Mouse (Mus musculus) kidney, adult 2 months (tissue): ENCODE data around the gene Rpl9.

Experiments used
- CTCF ChIP-seq: fragments of 200-500 bp; conservative IDR thresholded peaks from 2 replicates; pipeline ENCODE4 v1.5.1; 2011; ENCODE audit warnings: low read depth, mild to moderate bottlenecking, control low read depth, low read length, moderate library complexity, mixed read lengths; ENCODE audit not compliant: insufficient read depth, insufficient read length
- POLR2A ChIP-seq: fragments of 200-500 bp; IDR thresholded peaks from one replicate; pipeline ENCODE4 v1.6.1; 2011; ENCODE audit warnings: low read depth, low read length, control low read depth

DNA sequence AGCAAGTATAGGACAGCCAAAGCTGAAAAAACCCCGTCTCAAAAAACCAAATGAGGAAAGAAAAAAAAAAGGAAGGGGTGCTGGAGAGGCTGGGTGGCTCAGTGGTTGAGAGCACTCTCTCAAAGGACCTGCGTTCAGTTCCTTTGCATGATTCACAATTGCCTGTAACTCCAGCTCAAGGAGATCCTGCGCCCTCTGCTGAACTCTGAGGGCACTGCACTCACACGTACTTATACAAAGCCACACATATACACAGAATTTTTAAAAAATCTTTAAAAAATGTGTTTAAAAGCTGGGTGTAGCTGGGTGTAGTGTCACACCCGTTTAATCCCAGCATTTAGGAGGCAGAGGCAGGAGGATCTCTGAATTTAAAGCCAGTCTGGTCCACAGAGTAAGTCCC lies 36.3 kb downstream of the Rpl9 start:
- TF ChIP-seq CTCF: 0 out of 2 replicates have a peak, but pooled peaks have one; percentile 11
- TF ChIP-seq POLR2A: no peak
